Mouse (Mus musculus): ENCODE data around the gene Nfyb. TPM values are rescaled to one million over a fixed set of nuclear protein-coding genes. Genes with fewer than 3 reads are reported as not detected.

Nfyb gene
- polyA plus RNA-seq, 1 experiment from 2014 or later, result 20.9 TPM

DNA sequence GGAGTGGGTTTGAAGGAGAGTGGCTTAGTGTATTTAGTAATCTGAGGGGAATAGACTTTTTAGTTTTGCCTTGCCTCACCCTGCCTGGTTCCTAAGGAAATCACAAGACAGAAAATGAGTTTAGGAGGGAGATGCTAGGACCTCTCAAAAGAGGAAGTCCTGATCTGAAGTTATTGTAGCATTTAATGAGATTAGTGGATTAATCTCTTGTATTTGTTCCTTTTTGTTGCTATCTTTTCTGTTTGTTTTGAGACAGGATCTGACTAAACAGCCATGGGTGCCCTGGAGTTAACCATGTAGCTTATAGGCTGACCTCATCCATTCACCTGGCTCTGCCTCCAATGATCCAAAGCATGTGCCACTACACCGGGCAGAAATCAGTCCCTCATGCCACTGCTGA, 21.4 kb downstream of the Nfyb start:
- Histone ChIP-seq H3K27ac (replicated peaks) (no peak overlapping the region), H3K36me3 (peaks cover 88% of the 10 kb centered on the region), H3K27me3 (replicated peaks) (no peaks in the 10 kb centered on the region), H3K4me1 (no peaks in the 10 kb centered on the region), H3K9me3 (no peaks in the 10 kb centered on the region), H3K4me2 (no peak overlapping the region), H3K9ac (no peak overlapping the region), H3K4me3 (no peak overlapping the region)
- WGBS, result 81% methylated on average over 1 of the region's 1 CpGs
- ATAC-seq (ENCODE audit: extremely low read depth, insufficient number of reproducible peaks, low FRiP score, low TSS enrichment), result no peak

DNA sequence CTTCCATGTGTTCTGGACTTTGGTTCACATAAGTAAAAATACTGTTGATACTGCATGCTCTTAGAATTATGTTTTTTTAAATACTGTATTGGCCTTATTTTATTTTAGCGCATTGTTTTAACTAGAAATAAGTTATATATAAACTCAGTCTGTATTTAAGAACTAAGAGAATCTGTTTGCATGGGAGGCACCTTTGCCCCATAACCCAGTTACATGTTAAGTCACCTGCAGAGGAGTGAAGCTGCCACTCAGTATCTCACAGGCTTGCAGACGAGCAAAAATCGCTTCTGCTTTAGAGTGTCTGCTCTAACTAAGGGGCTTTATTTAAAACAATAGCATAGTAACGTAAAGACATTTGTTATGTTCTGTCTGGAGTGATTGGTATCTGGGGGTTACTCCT, 22.1 kb downstream of the Nfyb start:
- H3K4me3 ChIP-seq, result no peak overlapping the region
- no peak for ATAC-seq (ENCODE audit: extremely low read depth, insufficient number of reproducible peaks, low FRiP score, low TSS enrichment)
- no peak overlapping the region for H3K4me2 ChIP-seq
- WGBS, result 86% methylated on average over 4 of the region's 4 CpGs
- H3K27ac ChIP-seq (replicated peaks), result no peak overlapping the region
- H3K27me3 ChIP-seq (replicated peaks), result no peaks in the 10 kb centered on the region
- no peak overlapping the region for H3K9ac ChIP-seq
- H3K4me1 ChIP-seq, result no peaks in the 10 kb centered on the region
- H3K36me3 ChIP-seq, result peaks cover 84% of the 10 kb centered on the region
- H3K9me3 ChIP-seq, result no peaks in the 10 kb centered on the region

DNA sequence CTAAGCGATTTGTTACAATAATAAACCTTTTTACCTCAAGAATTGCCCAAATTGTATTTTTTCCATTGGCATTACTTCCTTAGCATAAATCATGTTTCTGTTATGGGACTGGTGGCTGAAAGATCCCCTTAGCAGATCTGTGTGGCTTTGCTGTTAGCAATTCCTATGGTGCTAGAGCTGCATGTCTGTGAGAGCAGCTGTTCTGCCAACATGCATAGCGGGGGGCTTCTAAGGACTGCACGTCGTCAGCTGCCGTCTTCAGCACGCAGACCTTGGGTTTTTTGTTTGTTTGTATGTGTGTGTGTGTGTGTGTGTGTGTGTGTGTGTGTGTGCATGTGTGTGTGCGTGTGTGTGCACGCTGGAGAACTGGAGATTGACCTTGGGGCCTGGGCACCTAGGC, 22.6 kb downstream of the Nfyb start:
- no peaks in the 10 kb centered on the region for H3K4me1 ChIP-seq
- no peaks in the 10 kb centered on the region for H3K9me3 ChIP-seq
- H3K27me3 ChIP-seq (replicated peaks), result no peaks in the 10 kb centered on the region
- H3K4me3 ChIP-seq, result no peak overlapping the region
- no peak overlapping the region for H3K27ac ChIP-seq (replicated peaks)
- no peak overlapping the region for H3K9ac ChIP-seq
- ATAC-seq (ENCODE audit: extremely low read depth, insufficient number of reproducible peaks, low FRiP score, low TSS enrichment), result no peak
- peaks cover 83% of the 10 kb centered on the region for H3K36me3 ChIP-seq
- WGBS, result 82% methylated on average over 8 of the region's 8 CpGs
- H3K4me2 ChIP-seq, result no peak overlapping the region

DNA sequence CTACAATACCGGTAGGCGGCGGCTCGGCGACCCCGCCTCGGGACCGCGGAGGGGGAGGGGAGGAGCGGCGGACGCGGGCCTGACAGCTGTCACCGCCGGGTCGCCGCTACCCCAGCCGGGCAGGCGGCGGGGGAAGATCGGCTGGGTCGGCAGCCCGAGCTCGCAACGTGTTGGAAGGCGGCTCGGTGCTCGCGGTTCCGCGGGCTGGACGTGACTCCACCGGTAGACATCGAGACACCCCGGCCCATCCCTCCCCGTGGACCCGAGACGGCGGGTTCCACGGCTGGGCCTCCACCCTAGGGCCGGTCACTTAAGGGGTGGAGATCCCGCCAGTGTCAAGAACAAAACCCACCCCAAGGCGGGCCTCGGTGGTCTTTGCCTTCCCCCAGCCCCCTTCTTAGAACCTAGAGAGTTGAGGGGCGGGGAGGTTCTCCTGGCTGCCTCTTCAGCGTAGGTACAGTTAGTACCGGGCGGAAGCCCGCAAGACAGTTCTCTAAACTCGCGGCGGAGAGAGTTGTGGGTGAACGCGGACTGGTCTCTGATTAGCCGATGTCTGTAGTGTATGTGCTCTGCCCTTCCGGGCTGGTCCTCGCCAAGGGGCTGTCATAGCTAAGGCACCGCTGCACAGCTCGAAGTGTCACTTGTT, 64.5 kb downstream of the Nfyb start:
- H3K9me3 ChIP-seq, result no peaks in the 10 kb centered on the region
- peak overlapping the region; percentile 80 for H3K27ac ChIP-seq (replicated peaks)
- H3K9ac ChIP-seq, result peak overlapping the region; percentile 95
- peak; percentile 63 for ATAC-seq (ENCODE audit: extremely low read depth, insufficient number of reproducible peaks, low FRiP score, low TSS enrichment)
- peaks cover 24% of the 10 kb centered on the region for H3K36me3 ChIP-seq
- peaks cover 32% of the 10 kb centered on the region for H3K4me1 ChIP-seq
- H3K4me2 ChIP-seq, result peak overlapping the region; percentile 85
- H3K27me3 ChIP-seq (replicated peaks), result no peaks in the 10 kb centered on the region
- peak overlapping the region; percentile 96 for H3K4me3 ChIP-seq
- under 1% methylated on average over 59 of the region's 59 CpGs for WGBS

DNA sequence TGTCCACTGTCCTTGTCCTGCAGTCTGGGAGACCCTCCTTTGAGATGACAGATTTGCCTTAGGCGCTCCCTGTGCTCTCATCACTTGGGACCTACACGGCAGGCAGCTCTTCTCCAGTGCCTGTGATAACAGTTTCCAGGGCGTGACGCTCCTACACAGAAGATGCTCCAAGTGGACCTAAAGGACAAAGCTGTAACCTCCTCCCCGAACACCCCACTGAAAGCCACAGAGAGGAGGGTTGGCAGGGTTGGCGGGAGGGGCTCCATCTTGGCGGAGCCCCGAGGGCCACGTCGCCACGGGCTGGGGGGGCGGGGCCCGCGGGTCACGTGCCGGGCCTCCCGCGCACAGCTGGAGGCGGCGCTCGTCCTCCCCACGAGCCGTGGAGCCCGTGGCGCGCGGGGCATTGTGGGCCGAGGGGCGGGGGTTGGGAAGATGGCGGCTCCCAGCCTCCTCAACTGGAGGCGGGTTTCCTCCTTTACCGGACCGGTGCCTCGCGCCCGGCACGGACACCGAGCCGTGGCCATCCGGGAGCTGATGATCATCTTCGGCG, 65.2 kb downstream of the Nfyb start:
- peak; percentile 96 for ATAC-seq (ENCODE audit: extremely low read depth, insufficient number of reproducible peaks, low FRiP score, low TSS enrichment)
- under 1% methylated on average over 39 of the region's 42 CpGs for WGBS

More for the DNA sequence above, 65.2 kb downstream of the Nfyb start:
- Histone ChIP-seq H3K36me3 (peaks cover 19% of the 10 kb centered on the region), H3K27me3 (replicated peaks) (no peaks in the 10 kb centered on the region; the same call in 1 of the 2 replicates), H3K4me2 (peak overlapping the region; percentile 85), H3K4me3 (peak overlapping the region; percentile 96), H3K9ac (peak overlapping the region; percentile 95), H3K27ac (replicated peaks) (peak overlapping the region; percentile 80), H3K9me3 (no peaks in the 10 kb centered on the region), H3K4me1 (peaks cover 32% of the 10 kb centered on the region)

Other genes with a start within 250 kb of the Nfyb start
- gene 1190007I07Rik, start 140.9 kb downstream of the Nfyb start, polyA plus RNA-seq (2015; fragmentation: Nextera tagmentation; extraction: Ambion mirVana), result 35.4 and 40.9 TPM in 2 replicates
- gene Tdg, start 134.3 kb downstream of the Nfyb start, polyA plus RNA-seq (2015; fragmentation: Nextera tagmentation; extraction: Ambion mirVana), result 79.0 and 86.5 TPM in 2 replicates
- gene Glt8d2, start 73.5 kb downstream of the Nfyb start, polyA plus RNA-seq (2015; fragmentation: Nextera tagmentation; extraction: Ambion mirVana), result 1.9 and 2.1 TPM in 2 replicates
- gene Hcfc2, start 68.0 kb downstream of the Nfyb start, polyA plus RNA-seq (2015; fragmentation: Nextera tagmentation; extraction: Ambion mirVana), result 31.3 and 37.0 TPM in 2 replicates
- 64.9 and 65.3 TPM in 2 replicates for gene Txnrd1, start 69.8 kb upstream of the Nfyb start, polyA plus RNA-seq (2015; fragmentation: Nextera tagmentation; extraction: Ambion mirVana)
- 0.22 and 0.36 TPM in 2 replicates for gene Eid3, start 102.5 kb upstream of the Nfyb start, polyA plus RNA-seq (2015; fragmentation: Nextera tagmentation; extraction: Ambion mirVana)
- gene Chst11, start 221.4 kb upstream of the Nfyb start, polyA plus RNA-seq (2015; fragmentation: Nextera tagmentation; extraction: Ambion mirVana), result 2.4 TPM in 2 replicates